Mouse (Mus musculus): ENCODE results near the gene Phf12.

Gene Phf12

DNA sequence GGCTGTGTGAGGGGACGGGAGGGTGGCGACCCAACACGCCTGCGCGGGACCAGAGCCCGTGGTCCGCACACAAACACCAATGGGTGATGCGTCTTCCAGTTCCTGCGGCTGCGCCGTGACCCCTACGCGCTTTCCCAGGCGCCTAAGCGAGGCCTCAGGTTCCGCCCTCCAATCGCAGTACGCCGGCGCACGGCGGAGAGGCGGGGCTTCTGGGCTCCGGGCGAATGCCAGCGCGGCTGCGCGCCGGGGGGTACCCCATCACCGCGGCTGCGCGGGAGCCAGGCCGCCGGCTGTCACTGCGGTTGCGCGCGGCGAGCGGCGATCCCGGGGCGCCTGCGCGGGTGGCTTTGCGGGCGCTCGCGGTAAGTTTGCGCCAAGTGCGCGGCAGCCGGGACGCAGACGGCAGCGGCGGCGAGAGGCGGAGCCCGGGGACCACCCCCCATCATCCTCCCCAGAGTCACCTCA is at the start of gene Phf12:
TSS of gene Phf12 (plus strand) at position 314 of the 465 bp plus-strand sequence.
- peak; percentile 100 for DNase-seq (ENCODE audit: low read depth, low spot score)

DNA sequence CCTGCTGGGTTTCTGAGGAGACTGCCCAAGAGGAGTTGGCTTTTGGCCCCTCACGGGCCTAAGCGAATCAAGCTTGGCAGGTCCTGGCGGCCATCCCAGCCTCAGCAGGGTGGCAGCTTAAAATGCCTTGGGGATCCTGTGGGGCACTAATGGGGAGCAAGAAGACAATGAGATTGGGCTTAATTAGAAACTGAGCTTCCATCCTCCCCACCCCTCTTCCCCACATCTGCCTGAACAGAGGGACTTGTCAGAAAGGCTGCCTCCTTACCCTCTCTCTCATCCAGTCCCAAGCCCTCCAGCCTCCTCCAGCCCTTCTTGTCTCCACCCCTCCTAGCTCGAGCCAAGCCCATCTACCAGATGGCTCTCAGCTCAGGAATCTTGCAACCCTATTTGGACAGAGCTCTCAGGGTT is 48.4 kb upstream of the Phf12 start:
- DNase-seq (ENCODE audit: low read depth, low spot score), result no peak

DNA sequence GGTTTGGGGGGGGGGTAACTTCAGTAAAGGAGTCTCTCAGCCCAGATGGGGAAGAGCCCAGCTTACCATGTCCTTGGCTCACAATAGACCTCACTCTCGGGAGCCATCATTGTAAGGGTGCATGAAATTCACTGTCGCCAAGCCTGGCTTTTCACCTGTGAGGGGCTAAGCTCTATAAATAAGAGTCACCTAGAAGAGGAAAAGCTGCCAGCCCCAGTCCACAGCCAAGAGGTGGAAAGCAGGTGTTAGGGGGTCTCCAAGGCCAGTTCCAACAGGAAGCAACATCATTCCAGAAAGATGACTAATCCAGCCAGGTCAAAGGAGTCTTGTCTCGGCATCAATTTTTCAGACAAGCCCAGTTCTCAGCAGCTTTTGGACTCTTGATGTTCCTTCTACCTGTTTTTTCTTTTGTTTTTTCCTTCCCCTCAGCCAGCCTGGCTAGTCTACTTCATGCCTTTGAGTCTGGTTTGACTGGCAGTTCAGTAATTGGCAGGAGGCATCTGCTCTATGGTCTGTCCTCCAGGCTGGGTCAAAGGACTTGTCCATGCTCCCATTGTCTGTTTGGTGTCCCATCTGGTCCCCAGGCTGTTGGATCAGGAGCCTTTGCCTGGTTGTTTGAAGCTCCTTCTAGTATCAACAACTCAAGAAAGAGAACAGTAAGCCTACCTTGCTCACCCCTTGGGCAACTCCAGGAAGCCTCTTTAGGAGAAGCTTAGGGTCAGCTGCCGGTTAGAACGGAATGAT is 47.8 kb upstream of the Phf12 start:
- no peak for DNase-seq (ENCODE audit: low read depth, low spot score)

DNA sequence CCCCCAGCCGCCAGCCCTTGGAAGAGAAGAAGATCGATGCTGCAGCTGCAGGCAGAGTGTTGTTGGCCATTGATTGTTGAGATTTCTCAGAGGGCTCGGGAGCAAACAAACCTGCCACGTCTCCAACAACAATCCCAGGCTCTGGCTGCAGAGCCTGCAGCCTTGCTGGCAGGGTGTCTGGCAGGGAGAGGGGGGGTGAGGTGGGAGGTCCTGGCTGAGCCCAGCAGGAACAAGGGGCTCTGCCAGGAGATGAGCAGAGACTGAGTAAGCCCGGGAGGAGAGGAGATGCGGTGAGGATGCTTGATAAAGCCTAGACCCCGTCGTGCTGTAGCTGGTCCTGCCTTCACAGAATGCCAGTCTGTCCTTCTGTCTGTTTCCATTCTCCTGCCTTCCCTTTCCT is 45.7 kb upstream of the Phf12 start:
- no peak for DNase-seq (ENCODE audit: low read depth, low spot score)

DNA sequence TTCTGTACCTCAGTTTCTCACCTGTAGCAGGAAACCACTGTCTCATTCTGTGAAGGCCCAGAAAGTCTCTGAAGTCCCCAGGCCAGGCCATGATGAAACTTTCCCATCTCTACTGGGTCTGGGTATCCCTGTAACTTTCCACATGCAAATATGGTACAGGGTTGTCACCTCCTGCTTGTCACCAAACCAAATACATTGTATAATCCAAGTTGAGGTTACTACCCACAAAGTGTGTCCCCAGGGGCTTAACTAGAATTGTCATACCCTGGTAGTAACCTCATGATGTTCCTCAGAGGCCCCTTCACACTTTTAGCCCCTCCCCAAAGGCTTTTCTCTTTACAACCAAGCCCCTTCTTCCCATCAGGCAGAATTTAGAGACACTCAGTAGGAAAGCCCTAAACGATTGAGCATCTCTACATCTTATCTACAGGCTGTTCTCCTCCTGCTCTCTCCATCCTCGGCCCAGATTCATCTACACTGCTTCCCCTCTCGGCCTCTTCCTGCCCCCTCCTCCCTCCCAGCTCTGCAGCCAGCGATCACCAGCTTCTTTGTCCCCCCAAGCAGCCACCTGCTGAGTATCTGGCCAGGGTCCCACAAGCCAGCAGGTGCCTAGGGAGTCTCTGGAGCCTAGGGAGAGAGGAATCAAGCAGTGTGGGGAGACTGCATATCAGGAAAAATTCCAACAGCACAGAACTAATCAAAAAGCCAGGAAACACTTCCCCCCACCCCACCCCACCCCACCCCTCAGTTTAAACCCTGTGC is 44.7 kb upstream of the Phf12 start:
- no peak for DNase-seq (ENCODE audit: low read depth, low spot score)

DNA sequence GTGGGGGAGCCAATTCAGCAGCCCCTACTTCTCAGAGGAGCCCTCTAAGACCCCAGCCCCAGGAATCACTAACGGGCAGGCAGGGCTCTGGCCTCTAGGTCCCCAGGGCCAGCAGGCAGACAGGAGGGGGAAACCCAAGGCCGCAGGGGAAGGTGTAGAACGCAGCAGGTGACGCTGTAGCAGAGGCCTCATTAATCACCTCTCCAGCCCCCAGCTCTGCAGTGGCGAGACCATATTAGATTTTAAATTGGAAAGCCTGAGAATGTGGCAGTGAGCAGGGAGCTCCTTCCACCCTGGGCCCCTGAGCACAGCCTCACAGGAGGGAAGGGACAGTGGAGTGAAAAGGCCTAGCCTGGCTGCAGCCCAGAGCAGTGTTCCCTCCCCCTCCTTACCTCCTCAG is 40.3 kb upstream of the Phf12 start:
- peak; percentile 65 for DNase-seq (ENCODE audit: low read depth, low spot score)

DNA sequence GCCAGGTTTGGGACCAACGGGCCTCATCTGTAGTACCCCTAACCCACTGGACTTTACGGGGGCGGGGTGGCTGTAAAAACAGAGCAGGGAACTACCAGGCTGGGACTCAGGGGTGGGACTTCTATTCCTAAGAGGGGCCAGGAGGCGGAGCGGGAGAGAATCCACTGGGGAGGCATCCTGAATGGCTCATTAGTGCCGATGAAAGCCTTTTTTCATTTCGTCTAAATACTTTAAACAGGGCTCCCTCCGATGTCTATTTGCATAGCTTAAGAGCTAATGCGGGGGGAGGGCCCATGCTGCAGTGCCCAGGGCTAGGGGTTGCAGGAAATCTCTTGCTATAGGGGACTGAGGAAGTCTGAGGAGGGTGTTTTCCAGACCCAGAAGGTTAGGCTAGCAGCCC is 34.7 kb upstream of the Phf12 start:
- no peak for DNase-seq (ENCODE audit: low read depth, low spot score)

DNA sequence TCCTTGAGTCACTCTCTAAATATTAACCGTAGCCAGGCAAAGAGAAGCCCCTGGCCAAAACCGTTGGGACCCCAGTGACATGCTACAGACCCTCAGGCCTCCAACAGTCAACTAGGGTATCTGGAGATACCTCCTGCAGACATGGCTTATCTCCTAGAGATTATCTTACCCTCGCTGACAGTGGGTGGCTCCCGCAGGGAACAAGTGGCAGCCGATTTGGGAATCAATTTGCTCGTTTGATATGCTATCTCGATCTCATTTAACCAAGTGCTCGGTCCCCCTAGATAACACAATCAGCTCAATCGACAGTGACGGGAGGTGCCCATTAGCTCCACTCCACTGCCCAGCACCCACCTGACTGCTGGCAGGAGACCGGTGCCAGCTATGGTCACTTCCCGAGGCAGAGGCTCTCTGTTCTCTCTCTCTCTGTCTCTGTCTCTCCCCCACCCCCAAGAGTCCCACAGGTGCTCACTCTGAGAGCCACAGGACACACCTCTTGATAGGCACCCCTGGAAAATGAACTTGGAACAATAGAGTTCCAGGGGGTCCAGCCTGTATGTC is 32.3 kb upstream of the Phf12 start:
- DNase-seq (ENCODE audit: low read depth, low spot score), result no peak

DNA sequence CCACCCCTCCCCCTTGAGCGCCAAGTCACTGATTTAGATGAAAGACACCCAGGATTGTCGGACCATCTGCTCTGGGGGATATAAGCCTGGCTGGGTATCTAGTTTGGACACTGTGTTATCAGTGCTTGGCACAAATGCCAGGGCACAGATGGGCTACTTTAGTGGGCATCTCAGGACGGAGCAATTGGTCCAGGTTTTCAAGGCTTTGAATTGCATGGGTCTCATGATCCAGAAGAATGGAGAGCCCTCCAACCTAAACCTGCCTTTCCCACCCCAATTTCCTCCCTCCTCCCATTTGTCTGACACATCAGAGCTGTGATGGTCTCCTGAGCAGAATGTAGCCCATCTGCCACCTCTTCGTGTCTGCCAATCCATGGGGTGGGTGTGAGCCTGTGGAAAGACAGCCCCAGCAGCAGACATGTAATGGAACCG is 31.7 kb upstream of the Phf12 start:
- DNase-seq (ENCODE audit: low read depth, low spot score), result no peak

DNA sequence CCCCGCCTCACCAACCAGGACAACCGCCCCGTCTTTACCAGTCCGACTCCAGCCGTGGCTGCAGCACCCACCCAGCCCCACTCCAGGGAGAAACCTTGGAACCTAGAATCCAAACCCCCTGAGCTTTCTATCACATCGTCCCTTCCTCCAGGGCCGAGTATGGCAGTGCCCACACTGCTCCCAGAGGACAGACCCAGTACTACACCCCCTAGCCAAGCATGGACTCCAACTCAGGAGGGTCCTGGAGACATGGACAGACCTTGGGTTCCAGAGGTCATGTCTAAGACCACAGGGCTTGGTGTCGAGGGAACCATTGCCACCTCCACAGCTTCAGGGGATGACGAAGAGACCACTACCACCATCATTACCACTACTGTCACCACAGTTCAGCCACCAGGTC is 28.9 kb upstream of the Phf12 start:
- DNase-seq (ENCODE audit: low read depth, low spot score), result peak; percentile 36

DNA sequence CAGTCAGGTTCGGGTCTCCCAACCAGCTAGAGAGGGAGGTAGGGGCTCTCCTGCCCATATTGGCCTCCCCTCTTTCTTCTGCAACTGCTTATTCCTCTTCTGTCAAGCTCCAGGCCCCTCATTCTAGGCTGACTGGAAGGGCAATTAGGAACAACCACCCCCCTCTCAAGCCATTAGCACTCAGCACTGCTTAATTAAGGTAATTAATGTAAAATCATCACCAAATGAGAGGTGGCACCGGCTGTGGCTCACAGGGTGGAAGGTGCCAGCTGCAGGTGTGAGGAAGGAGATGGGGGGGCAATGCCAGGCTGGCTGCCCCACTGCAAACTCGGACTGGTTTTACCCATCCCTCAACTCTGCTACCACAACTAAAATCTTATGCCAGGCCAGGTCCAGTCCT is 26.1 kb upstream of the Phf12 start:
- no peak for DNase-seq (ENCODE audit: low read depth, low spot score)

DNA sequence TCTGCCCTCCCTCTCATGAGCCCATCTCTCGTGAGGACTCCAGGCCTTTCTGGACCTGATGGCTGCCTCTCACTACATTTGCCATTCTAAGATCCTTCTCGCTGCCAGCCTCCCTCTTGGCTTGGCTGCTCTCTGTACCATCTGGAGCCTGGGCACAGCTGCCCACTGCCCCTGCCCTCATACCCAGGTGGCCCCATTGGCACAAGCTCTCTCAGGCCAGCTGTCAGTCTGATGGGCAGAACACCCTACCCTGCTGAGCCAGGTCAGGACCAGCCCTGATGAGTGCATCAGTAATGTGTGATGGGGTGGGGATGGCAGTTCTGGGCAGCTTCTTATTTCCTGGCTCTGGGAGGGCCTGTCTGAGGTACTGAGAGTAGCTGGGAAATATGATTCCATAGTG is 24.3 kb upstream of the Phf12 start:
- no peak for DNase-seq (ENCODE audit: low read depth, low spot score)

DNA sequence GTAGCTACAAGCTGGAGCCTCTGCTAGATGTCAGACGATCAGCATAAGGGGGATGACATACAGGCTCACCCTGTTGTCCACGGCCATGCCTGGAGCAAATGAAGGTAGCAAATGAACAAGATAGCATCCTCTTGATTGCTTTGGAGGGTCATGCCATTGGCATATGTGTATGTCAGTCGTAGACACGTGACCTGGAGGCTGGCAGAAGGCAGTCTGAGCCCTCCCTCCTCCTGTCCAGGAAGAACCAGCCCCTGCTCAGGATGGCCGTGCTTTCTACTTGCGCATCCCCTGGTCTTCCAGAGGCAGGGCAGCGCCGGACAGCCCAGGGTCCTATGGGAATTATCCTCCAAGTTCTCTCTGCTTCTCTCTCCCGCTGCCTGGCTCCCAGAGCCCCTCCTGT is 23.6 kb upstream of the Phf12 start:
- DNase-seq (ENCODE audit: low read depth, low spot score), result no peak

DNA sequence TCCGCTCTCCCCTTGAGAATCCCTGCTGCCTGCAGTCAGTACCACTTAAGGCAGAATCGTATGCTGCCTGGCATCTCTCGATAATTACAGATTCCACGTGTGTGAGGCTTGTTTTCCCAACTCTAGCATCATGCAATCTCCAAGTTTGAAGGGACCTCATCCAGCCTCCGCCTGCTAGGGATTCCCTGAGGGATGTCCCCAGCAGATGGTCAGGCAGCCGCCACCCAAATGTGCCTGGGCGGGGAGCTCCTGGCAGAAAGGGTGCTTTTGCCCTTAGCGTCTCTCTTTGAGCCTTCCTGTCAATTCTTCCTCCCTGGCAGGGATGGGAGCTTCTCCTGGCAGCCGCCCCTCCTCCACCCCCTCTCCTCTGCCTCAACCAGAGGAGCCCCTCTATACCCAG is 22.4 kb upstream of the Phf12 start:
- DNase-seq (ENCODE audit: low read depth, low spot score), result no peak

DNA sequence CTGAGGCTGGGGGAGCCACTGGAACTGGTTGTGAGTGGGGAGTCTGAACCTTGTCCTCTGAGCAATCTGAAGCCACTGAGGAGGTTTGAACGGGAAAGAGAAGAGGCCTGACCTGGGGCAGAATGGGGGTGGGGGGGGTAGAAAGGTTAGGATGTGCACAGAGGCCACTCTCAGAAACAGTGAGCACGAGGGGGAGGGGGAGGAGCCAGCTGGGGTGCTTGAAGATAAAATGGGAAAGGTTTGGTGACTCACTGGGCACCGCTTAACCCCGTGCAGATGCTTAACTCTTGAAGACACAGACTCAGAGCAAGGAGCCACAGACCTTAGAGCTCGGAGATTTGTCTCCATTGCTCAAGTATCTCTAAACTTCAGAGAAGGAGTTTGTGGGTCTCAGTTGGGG is 21.7 kb upstream of the Phf12 start:
- DNase-seq (ENCODE audit: low read depth, low spot score), result no peak

DNA sequence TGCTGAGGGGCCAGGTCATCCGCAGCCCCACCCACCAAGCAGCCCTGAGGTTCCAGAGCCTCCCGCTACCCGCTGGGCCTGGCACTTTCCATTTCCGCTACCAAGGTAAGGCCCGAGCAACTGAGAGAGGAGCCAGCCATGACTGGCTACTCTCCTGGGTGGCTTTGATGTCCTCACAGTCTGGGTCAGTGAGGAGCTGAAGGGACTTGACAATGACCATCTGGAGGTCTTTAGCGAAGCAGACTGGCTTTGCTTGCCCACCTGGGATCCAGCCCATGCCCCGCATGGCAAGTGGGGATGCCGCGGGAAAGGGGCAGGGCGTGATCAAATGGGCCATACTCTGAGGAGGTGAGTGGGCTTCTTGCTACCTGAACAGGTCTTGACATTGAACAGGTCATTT is 19.6 kb upstream of the Phf12 start:
- no peak for DNase-seq (ENCODE audit: low read depth, low spot score)

DNA sequence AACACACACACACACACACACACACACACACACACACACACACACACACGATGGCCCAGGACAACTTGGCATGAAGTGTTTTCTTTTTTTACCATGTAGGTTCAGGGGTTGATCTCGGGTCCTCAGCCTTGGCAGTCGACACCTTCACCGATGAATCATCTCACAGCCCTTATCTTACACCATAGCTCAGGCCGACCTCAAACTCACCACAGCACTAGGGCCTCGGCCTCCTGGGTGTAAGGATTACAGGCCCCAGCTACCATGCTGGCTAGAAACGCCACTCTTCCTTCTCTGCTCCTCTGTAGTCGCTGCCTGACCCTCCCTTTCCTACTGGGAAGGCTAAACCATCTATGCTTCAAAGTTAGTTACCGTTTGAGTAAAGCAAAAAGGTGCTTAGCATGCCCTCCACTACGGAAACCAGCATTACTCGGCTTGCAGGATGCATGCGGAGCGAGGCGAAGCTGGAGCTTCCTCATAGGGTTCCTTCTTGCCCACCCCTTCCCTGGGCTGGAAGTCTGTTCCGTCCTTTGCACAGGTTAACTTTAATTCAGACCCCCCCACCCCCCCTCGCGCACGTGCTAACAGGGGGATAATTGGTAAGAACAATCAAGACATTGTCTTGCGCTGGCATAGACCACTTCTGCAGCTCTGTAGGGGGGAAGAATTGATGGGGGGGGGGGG is 18.0 kb upstream of the Phf12 start:
- DNase-seq (ENCODE audit: low read depth, low spot score), result no peak

DNA sequence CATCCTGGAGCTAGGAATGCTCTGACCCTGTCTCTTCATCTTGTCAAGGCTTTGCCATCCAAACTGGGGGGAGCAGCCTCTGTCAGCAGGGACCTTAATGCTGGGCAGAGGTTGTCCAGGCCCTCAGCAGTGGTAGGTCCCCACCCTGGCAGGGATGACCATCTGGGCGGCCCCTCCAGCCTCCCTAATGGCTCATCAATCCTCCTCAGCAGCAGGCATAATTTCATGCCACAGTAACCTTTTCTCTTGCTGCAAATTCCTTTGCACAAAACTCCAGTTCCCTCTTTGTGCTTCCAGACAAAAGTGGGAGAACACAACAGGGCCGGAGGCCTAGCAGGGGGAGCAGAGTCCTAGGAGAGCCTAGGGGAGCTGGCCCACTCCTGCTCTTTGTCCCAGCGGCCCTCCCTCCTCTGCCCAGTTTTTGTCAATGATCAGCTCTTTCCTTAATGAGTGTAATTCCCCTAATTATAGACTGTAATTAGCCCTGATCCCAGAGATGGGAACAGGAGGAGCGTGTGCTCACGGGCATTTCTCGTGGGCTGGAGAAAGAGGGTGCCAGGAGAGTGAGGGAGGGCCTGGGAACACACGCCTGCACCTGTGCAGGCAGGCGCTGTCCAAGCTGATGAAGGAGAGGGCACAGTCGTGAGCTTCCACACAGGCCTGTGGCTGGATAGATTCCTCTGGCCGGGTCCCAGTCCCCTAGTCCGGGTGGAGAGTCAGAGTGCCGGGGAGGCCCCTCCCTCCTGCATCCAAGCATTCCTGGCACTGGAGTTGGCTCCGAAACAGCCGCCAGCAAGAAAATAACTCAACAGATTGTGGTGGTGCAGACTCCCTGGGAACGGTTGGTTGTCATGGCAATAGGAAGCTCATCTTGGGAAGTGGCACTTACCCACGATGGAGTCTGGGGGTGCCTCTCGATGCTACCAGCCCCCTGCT is 17.2 kb upstream of the Phf12 start:
- no peak for DNase-seq (ENCODE audit: low read depth, low spot score)

DNA sequence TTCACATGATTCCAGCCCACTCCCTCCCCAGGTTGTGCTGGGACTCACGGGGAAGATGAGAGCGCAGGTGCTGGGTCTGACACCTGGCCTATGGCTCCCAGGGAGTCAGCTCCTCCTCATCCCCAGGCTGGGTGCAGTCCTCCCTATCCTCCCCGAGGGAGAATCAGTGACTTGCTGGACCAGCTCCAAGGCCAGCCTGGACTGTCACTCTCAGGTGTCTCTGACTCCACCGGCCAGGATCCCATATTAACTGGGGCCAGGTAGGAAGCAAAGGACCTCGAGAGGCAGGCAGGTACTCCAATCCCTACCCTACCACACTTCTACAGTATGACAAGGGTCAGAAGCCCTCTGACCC is 16.5 kb upstream of the Phf12 start:
- no peak for DNase-seq (ENCODE audit: low read depth, low spot score)

DNA sequence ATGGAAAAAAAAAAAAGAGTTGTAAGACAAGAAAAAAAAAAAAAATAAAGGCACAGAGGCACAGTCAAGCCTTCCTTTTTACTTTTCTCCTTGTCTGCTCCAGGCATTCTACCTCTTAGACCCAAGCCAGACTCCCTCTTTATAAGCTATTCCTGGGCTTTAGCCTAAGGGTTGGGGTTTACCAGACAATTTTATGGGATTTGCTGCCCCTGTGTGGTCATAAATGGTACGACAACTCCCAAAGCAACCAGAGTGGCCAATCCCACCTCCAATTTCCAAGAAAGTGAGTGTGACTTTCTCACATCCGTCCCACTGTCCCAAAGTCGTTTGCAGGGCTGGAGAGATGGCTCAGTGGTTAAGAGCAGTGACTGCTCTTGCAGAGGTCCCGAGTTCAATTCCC is 15.4 kb upstream of the Phf12 start:
- DNase-seq (ENCODE audit: low read depth, low spot score), result peak; percentile 61

DNA sequence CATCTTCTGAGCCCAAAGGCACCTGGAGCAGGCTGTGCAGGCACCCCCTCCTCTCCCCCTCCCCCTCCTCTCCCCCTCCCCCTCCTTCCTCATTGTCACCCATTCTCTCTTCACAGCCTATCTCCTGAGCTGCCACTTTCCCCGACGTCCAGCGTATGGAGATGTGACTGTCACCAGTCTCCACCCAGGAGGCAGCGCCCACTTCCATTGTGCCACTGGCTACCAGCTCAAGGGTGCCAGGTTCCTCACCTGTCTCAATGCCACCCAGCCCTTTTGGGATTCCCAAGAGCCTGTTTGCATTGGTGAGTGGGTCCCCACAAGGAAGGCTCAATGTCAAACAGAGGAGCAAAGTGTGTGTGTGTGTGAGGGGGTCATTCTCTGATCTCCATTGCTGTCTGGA is 13.8 kb upstream of the Phf12 start:
- no peak for DNase-seq (ENCODE audit: low read depth, low spot score)
